Mouse (Mus musculus) CH12.LX (cell line): ENCODE data around the gene Dpp6. TPM values are rescaled to one million over a fixed set of nuclear protein-coding genes. Genes with fewer than 3 reads are reported as not detected.

ENCODE experiments used
- DNase-seq: peaks from one replicate; pipeline ENCODE4 v3.0.0-alpha.2; 2013; ENCODE audit errors: extremely low read depth
- H3K27ac ChIP-seq: 2 replicates; pipeline ENCODE4 v1.5.1; 2012; ENCODE audit warnings: low read depth, mild to moderate bottlenecking, control low read depth, moderate library complexity; ENCODE audit not compliant: insufficient read depth
- H3K27me3 ChIP-seq: replicated peaks from 2 replicates; pipeline ENCODE3; 2012; ENCODE audit warnings: inconsistent platforms
- H3K36me3 ChIP-seq, 2 experiments: replicated peaks in 1 of 2; 2 replicates each; pipeline versions ENCODE3 to v1.6.1; 2012; ENCODE audit warnings: inconsistent platforms in 1 of 2, low read length in 1 of 2, mild to moderate bottlenecking in 1 of 2, mixed read lengths in 1 of 2, moderate library complexity in 1 of 2; ENCODE audit not compliant: control insufficient read depth in 1 of 2, insufficient read depth in 1 of 2
- H3K4me1 ChIP-seq, 2 experiments: 2 replicates each; pipeline ENCODE4 v1.6.1; 2012; ENCODE audit warnings: inconsistent platforms in 1 of 2, moderate library complexity in 1 of 2; ENCODE audit not compliant: insufficient read depth in 2 of 2, control insufficient read depth in 1 of 2
- H3K4me2 ChIP-seq: 2 replicates; pipeline ENCODE4 v1.6.1; 2012; ENCODE audit warnings: low read depth, mild to moderate bottlenecking, control low read depth; ENCODE audit not compliant: poor library complexity, insufficient read depth, severe bottlenecking
- H3K4me3 ChIP-seq, 3 experiments: fragments of 150-350 bp in 1 of 3; sonication (generic) in 1 of 3; replicated peaks in 1 of 3; 2 replicates each; pipeline versions ENCODE3 to v1.5.1; 2011 to 2012; ENCODE audit warnings: low read depth in 2 of 3, low read length in 2 of 3, mild to moderate bottlenecking in 2 of 3, moderate library complexity in 2 of 3, control low read depth in 1 of 3, improper control_type of control experiment in 1 of 3, inconsistent platforms in 1 of 3, mixed read lengths in 1 of 3; ENCODE audit not compliant: poor library complexity in 1 of 3
- H3K79me2 ChIP-seq: replicated peaks from 2 replicates; pipeline ENCODE4 v1.6.1; 2012; ENCODE audit warnings: mild to moderate bottlenecking, moderate library complexity; ENCODE audit not compliant: control insufficient read depth, poor library complexity, insufficient read depth, severe bottlenecking; ENCODE audit errors: extremely low read depth
- H3K9ac ChIP-seq: 2 replicates; pipeline ENCODE4 v1.6.1; 2012; ENCODE audit warnings: low read depth, mild to moderate bottlenecking, control low read depth, moderate library complexity; ENCODE audit not compliant: insufficient read depth
- H3K9me3 ChIP-seq: replicated peaks from 2 replicates; pipeline ENCODE3; 2012; ENCODE audit warnings: low read length, inconsistent platforms, mixed read lengths
- BHLHE40 ChIP-seq: IDR thresholded peaks from 2 replicates; pipeline ENCODE4 v1.6.1; 2011; ENCODE audit warnings: mild to moderate bottlenecking, low read depth, low read length, improper control_type of control experiment
- CTCF ChIP-seq, 2 experiments: IDR thresholded peaks in 1 of 2; conservative IDR thresholded peaks in 1 of 2; 2 replicates each; pipeline ENCODE4 v1.5.1; 2011 to 2012; ENCODE audit warnings: low read depth in 2 of 2, low read length in 2 of 2, improper control_type of control experiment in 1 of 2, inconsistent platforms in 1 of 2, mild to moderate bottlenecking in 1 of 2, moderate library complexity in 1 of 2
- ELF1 ChIP-seq: IDR thresholded peaks from 2 replicates; pipeline ENCODE4 v1.6.1; 2014; ENCODE audit warnings: low read depth, mild to moderate bottlenecking, inconsistent platforms, low read length, improper control_type of control experiment
- GABPA ChIP-seq: IDR thresholded peaks from 2 replicates; pipeline ENCODE4 v1.6.1; 2012; ENCODE audit warnings: low read depth, low read length, improper control_type of control experiment, inconsistent platforms; ENCODE audit not compliant: insufficient replicate concordance
- HCFC1 ChIP-seq: IDR thresholded peaks from 2 replicates; pipeline ENCODE4 v1.6.1; 2012; ENCODE audit warnings: low read depth, mild to moderate bottlenecking, inconsistent platforms, low read length, improper control_type of control experiment
- MXI1 ChIP-seq: IDR thresholded peaks from 2 replicates; pipeline ENCODE4 v1.6.1; 2011; ENCODE audit warnings: mild to moderate bottlenecking, low read depth, low read length, improper control_type of control experiment
- NELFE ChIP-seq: IDR thresholded peaks from 2 replicates; pipeline ENCODE4 v1.6.1; 2011; ENCODE audit warnings: low read depth, low read length, improper control_type of control experiment
- POLR2AphosphoS2 ChIP-seq: IDR thresholded peaks from 2 replicates; pipeline ENCODE4 v1.6.1; 2011; ENCODE audit warnings: low read depth, low read length, improper control_type of control experiment
- RAD21 ChIP-seq: IDR thresholded peaks from 2 replicates; pipeline ENCODE4 v1.6.1; 2011; ENCODE audit warnings: low read depth, mild to moderate bottlenecking, low read length, improper control_type of control experiment, moderate library complexity
- RCOR1 ChIP-seq: conservative IDR thresholded peaks from 2 replicates; pipeline ENCODE4 v1.6.1; 2012; ENCODE audit warnings: low read depth, mild to moderate bottlenecking, inconsistent platforms, low read length, improper control_type of control experiment
- SIN3A ChIP-seq: IDR thresholded peaks from 2 replicates; pipeline ENCODE4 v1.6.1; 2012; ENCODE audit warnings: low read length, improper control_type of control experiment, inconsistent platforms
- SMC3 ChIP-seq: IDR thresholded peaks from 2 replicates; pipeline ENCODE4 v1.6.1; 2011; ENCODE audit warnings: low read depth, low read length, improper control_type of control experiment
- TBP ChIP-seq: conservative IDR thresholded peaks from 2 replicates; pipeline ENCODE4 v1.6.1; 2011; ENCODE audit warnings: low read depth, low read length, improper control_type of control experiment
- TCF12 ChIP-seq: IDR thresholded peaks from 2 replicates; pipeline ENCODE4 v1.6.1; 2014; ENCODE audit warnings: low read depth, mild to moderate bottlenecking, inconsistent platforms, low read length, improper control_type of control experiment
- USF1 ChIP-seq: IDR thresholded peaks from 2 replicates; pipeline ENCODE4 v1.6.1; 2014; ENCODE audit warnings: low read depth, mild to moderate bottlenecking, inconsistent platforms, low read length, improper control_type of control experiment
- ZC3H11A ChIP-seq: IDR thresholded peaks from 2 replicates; pipeline ENCODE4 v1.6.1; 2012; ENCODE audit warnings: low read depth, mild to moderate bottlenecking, inconsistent platforms, low read length, improper control_type of control experiment
- ZMIZ1 ChIP-seq: IDR thresholded peaks from 2 replicates; pipeline ENCODE4 v1.6.1; 2012; ENCODE audit warnings: low read depth, mild to moderate bottlenecking, inconsistent platforms, low read length, improper control_type of control experiment
- ZNF384 ChIP-seq: IDR thresholded peaks from 2 replicates; pipeline ENCODE4 v1.6.1; 2012; ENCODE audit warnings: low read depth, low read length, improper control_type of control experiment, inconsistent platforms
- dilution Hi-C: fragments of 300-500 bp; cut with MboI; formaldehyde crosslinking; loops from 2 replicates; pipeline ENCODE4 v1.14.3; 2020; ENCODE audit warnings: low sequenced_read_pairs; ENCODE audit not compliant: extremely low pct_unique_long_range_greater_than_20kb, extremely low pct_ligation_motif_present
- in situ Hi-C: fragments of 300-500 bp; cut with MboI; formaldehyde crosslinking; loops from 3 replicates; pipeline ENCODE4 v1.14.3; 2019; ENCODE audit warnings: low sequenced_read_pairs, low pct_ligation_motif_present, low pct_unique_long_range_greater_than_20kb, mixed read lengths
- polyA plus RNA-seq: library from polyadenylated mRNA; unstranded; fragments of >175 nt; gene quantifications from 2 replicates; pipeline ENCODE4 v1.2.1, GENCODE M21; 2012; ENCODE audit warnings: low read depth; ENCODE audit not compliant: insufficient read length
- total RNA-seq, 2 experiments: library from RNA; depleted of rRNA; stranded (reverse); fragments of 300-350 nt in 1 of 2; fragments of >200 nt in 1 of 2; gene quantifications; 2 replicates each; pipeline ENCODE4 v1.2.3; 2012 to 2014

Dpp6 gene
- total and polyA plus RNA-seq, 3 experiments = not detected

GRCm38 (mm10) chr5:27357630-27358029 is 540.6 kb downstream of the Dpp6 start:
- dilution Hi-C loops = no loop called here
- no peak overlapping the region for H3K9ac ChIP-seq
- H3K27me3 ChIP-seq = no peaks in the 10 kb centered on the region
- no peak overlapping the region for H3K4me2 ChIP-seq
- DNase-seq = no peak
- H3K27ac ChIP-seq = no peak overlapping the region
- in situ Hi-C loops = no loop called here
- H3K4me1 ChIP-seq = no peaks in the 10 kb centered on the region
- no peaks in the 10 kb centered on the region for H3K36me3 ChIP-seq
- peaks cover 12% of the 10 kb centered on the region for H3K9me3 ChIP-seq
- no peaks in the 10 kb centered on the region for H3K79me2 ChIP-seq
- TF ChIP-seq SIN3A (no peak), NELFE (no peak)
- TF ChIP-seq, all 38 proteins: peak for 0
- H3K4me3 ChIP-seq = no peak overlapping the region

DNA sequence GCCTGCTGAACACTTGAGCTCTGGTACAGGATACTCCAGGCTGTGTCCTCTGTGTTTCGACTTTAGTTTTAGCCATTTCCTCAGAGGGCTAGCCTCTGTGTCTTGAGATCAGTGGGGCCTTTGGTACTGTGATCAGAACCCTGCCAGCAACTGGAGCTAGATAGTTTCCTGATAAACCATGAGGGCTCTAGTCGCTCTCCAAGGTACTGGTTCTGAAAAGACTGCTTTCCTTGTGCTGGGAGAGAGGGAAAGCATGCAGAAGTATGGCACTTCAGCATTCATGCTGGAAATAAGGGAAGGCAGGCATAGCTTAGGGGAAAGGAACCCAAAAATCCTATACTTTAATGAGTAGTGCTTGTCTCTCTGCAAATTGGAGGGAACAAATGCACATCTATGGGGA is 548.9 kb downstream of the Dpp6 start:
- in situ Hi-C loops (no loop called here), dilution Hi-C loops (no loop called here)
- DNase-seq = no peak
- no peaks in the 10 kb centered on the region for H3K27me3 ChIP-seq
- no peak overlapping the region for H3K4me3 ChIP-seq
- no peaks in the 10 kb centered on the region for H3K4me1 ChIP-seq
- no peak overlapping the region for H3K4me2 ChIP-seq
- H3K36me3 ChIP-seq = no peaks in the 10 kb centered on the region
- peaks cover 16% of the 10 kb centered on the region for H3K9me3 ChIP-seq
- H3K27ac ChIP-seq = no peak overlapping the region
- TF ChIP-seq RCOR1 = no peak
- no peak for TF ChIP-seq NELFE
- no peak for TF ChIP-seq CTCF (conservative IDR thresholded peaks at IDR 0.05 in 1 of 2, IDR thresholded peaks at IDR 0.05 in 1 of 2; ENCODE audit: low read depth in 2 of 2, low read length in 2 of 2)
- no peak for TF ChIP-seq HCFC1
- TF ChIP-seq POLR2AphosphoS2 = no peak
- H3K9ac ChIP-seq = no peak overlapping the region
- H3K79me2 ChIP-seq = no peaks in the 10 kb centered on the region

- no peak for TF ChIP-seq SMC3
- in situ Hi-C loops = no loop called here
These were observed 553.8 kb downstream of the Dpp6 start for GRCm38 (mm10) chr5:27370814-27371213.

GRCm38 (mm10) chr5:27373931-27374330 is 556.9 kb downstream of the Dpp6 start:
- in situ Hi-C loops (no loop called here), dilution Hi-C loops (no loop called here)
- H3K27me3 ChIP-seq = no peaks in the 10 kb centered on the region
- TF ChIP-seq MXI1 (no peak), GABPA (no peak), TBP (no peak), SMC3 (no peak), ZC3H11A (no peak), ZMIZ1 (no peak), USF1 (no peak), ZNF384 (no peak), RAD21 (no peak), BHLHE40 (no peak), TCF12 (no peak), SIN3A (no peak), ELF1 (no peak)
- no peaks in the 10 kb centered on the region for H3K36me3 ChIP-seq
- H3K27ac ChIP-seq = no peak overlapping the region
- no peak overlapping the region for H3K4me2 ChIP-seq
- no peaks in the 10 kb centered on the region for H3K79me2 ChIP-seq
- H3K9ac ChIP-seq = no peak overlapping the region
- H3K4me1 ChIP-seq = no peaks in the 10 kb centered on the region
- H3K9me3 ChIP-seq = peaks cover 27% of the 10 kb centered on the region
- DNase-seq = no peak
- H3K4me3 ChIP-seq = no peak overlapping the region

More at GRCm38 (mm10) chr5:27370814-27371213, 553.8 kb downstream of the Dpp6 start:
- dilution Hi-C loops = no loop called here
- H3K4me3 ChIP-seq = no peak overlapping the region
- no peaks in the 10 kb centered on the region for H3K4me1 ChIP-seq
- H3K9me3 ChIP-seq = peaks cover 33% of the 10 kb centered on the region
- no peaks in the 10 kb centered on the region for H3K27me3 ChIP-seq
- no peaks in the 10 kb centered on the region for H3K36me3 ChIP-seq
- DNase-seq = no peak
- H3K9ac ChIP-seq = no peak overlapping the region
- H3K79me2 ChIP-seq = no peaks in the 10 kb centered on the region
- no peak overlapping the region for H3K4me2 ChIP-seq
- H3K27ac ChIP-seq = no peak overlapping the region
